Mouse (Mus musculus) hindbrain, postnatal 0 days (tissue): ENCODE results near the gene Aldh1l1. TPM values are rescaled to one million over a fixed set of nuclear protein-coding genes. Genes with fewer than 3 reads are reported as not detected.
A peak's percentile ranks its signal among the peaks of the same experiment; 100 is the strongest.

ENCODE experiments used
- ATAC-seq: fragments of 200-750 bp; cut with Nextera tagmentation; 2 replicates; pipeline ENCODE4 v1.8.0; 2017; ENCODE audit warnings: mild to moderate bottlenecking, moderate TSS enrichment, moderate library complexity
- DNase-seq: peaks from one replicate; pipeline ENCODE4 v3.0.0-alpha.2; 2015; ENCODE audit warnings: low spot score
- H3K27ac ChIP-seq: fragments of 300-500 bp; sonication (generic); 2 replicates; pipeline ENCODE4 v1.5.1; 2014; ENCODE audit warnings: mild to moderate bottlenecking
- H3K27me3 ChIP-seq: fragments of 300-500 bp; sonication (generic); 2 replicates; pipeline ENCODE4 v1.6.1; 2014; ENCODE audit warnings: low read length, mixed read lengths; ENCODE audit not compliant: insufficient read depth
- H3K36me3 ChIP-seq: fragments of 300-500 bp; sonication (generic); 2 replicates; pipeline ENCODE4 v1.6.1; 2014; ENCODE audit warnings: low read length, mixed read lengths; ENCODE audit not compliant: insufficient read depth
- H3K4me1 ChIP-seq: fragments of 300-500 bp; sonication (generic); 2 replicates; pipeline ENCODE4 v1.6.1; 2014; ENCODE audit warnings: antibody characterized with exemption, low read length, mixed read lengths; ENCODE audit not compliant: insufficient read depth
- H3K4me2 ChIP-seq: fragments of 300-500 bp; sonication (generic); 2 replicates; pipeline ENCODE4 v1.6.1; 2014; ENCODE audit warnings: low read depth, mild to moderate bottlenecking, low read length, moderate library complexity, mixed read lengths
- H3K4me3 ChIP-seq: fragments of 300-500 bp; sonication (generic); 2 replicates; pipeline ENCODE4 v1.5.1; 2014; ENCODE audit warnings: low read length
- H3K9ac ChIP-seq: fragments of 300-500 bp; sonication (generic); replicated peaks from 2 replicates; pipeline ENCODE4 v1.6.1; 2014; ENCODE audit warnings: mild to moderate bottlenecking, low read length, moderate library complexity, mixed read lengths
- H3K9me3 ChIP-seq: fragments of 300-500 bp; sonication (generic); 2 replicates; pipeline ENCODE4 v1.6.1; 2016; ENCODE audit warnings: low read length, mixed read lengths
- CTCF ChIP-seq: IDR thresholded peaks from 2 replicates; pipeline ENCODE4 v1.5.1; 2016; ENCODE audit warnings: antibody characterized with exemption, control low read depth, low read depth
- WGBS: fragments of 180-500 bp; shearing (Covaris S2); extraction: QIAGEN DNeasy Blood & Tissue Kit; methylation state at CpG from one replicate; pipeline ENCODE4 v1.1.7; 2014; 5-methylcytosine and 5-hydroxymethylcytosine counted together
- polyA plus RNA-seq: library from polyadenylated mRNA; unstranded; fragments of >200 nt; fragmentation: Nextera tagmentation; extraction: Ambion mirVana; gene quantifications from 2 replicates; pipeline ENCODE4 v1.2.1, GENCODE M21; 2015
- total RNA-seq: library from RNA; depleted of rRNA; stranded (reverse); fragments of >200 nt; gene quantifications from 2 replicates; pipeline ENCODE4 v1.2.3, GENCODE M21; 2014

Gene Aldh1l1
- total and polyA plus RNA-seq, 2 experiments from 2014 or later, result 131 to 168 TPM

- no peak for TF ChIP-seq CTCF
- no peak overlapping the region for H3K9ac ChIP-seq
- H3K27me3 ChIP-seq, result no peaks in the 10 kb centered on the region
- H3K4me1 ChIP-seq, result peaks cover 4% of the 10 kb centered on the region; the same call in 1 of the 2 replicates
- DNase-seq (peak; percentile 74), ATAC-seq (peak; percentile 69)
- H3K4me3 ChIP-seq, result no peak overlapping the region
- 38% methylated on average over 2 of the region's 2 CpGs for WGBS
- H3K27ac ChIP-seq, result peak overlapping the region; percentile 38; the same call in 1 of the 2 replicates
- no peak overlapping the region for H3K4me2 ChIP-seq
- no peaks in the 10 kb centered on the region for H3K9me3 ChIP-seq
- H3K36me3 ChIP-seq, result no peaks in the 10 kb centered on the region
Observed at GRCm38 (mm10) chr6:90490976-90491375, 4.7 kb downstream of the Aldh1l1 start.

DNA sequence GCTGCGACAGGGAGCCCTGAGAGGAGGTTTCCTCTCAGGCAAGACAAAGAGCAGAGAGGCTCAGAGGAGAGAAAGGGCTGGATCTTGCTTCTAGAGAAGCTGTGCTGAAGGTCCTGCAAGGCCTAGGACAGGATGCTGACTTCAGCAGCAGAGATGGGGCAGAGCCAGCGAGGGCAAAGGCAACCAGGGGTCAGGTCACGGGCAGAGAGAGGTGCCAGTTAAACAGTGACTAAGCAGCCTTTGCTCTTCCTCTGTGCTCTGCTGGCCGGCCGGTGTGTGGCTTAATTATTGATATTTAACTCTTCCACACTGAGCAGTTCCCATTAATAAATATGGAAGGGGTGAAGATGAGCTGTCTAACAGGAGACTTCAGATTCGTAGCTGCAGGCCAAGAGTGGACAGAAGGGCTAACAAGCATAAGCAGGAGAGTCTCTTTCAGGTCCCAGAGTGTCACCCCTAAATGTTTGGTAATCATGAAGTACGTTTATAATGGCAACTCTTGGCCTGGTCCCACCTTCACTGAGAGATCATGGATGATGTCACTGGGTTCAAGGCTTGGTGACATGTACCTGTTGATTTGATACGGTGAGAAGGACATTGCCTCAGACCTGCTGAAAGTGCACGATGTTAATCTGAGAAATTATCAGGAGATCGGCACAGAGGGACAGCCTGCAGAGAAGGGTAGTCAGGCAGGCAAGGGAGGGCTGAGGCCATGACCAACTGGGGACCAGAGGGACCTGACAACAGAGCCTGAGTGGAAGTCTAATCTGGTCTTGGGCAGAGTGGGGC, 5.9 kb downstream of the Aldh1l1 start:
- Histone ChIP-seq H3K9ac (no peak overlapping the region), H3K9me3 (no peaks in the 10 kb centered on the region), H3K4me3 (no peak overlapping the region), H3K4me2 (no peak overlapping the region), H3K27me3 (no peaks in the 10 kb centered on the region), H3K4me1 (peaks cover 4% of the 10 kb centered on the region; the same call in 1 of the 2 replicates), H3K27ac (no peak overlapping the region), H3K36me3 (no peaks in the 10 kb centered on the region)
- DNase-seq, result no peak
- no peak for ATAC-seq
- TF ChIP-seq CTCF, result no peak
- 77% methylated on average over 10 of the region's 10 CpGs for WGBS

DNA sequence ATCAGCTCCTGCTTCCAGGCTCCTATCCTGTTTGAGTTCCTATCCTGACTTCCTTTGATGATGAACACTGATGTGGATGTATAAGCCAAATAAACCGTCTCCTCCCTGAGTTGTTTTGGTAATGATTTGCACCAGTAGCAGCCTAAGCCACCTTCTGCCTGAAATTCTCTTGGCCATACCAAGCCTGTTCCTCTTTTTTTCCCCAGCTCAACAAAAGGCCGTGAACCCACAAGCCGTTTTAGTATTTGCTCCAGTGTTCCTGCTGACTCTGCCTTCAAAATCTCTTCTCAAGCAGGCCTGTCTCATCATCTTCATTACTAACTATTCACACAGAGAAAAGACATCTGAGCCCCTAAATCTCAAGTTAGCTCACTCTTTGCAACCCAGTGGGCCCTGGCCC, 7.9 kb downstream of the Aldh1l1 start:
- Histone ChIP-seq H3K4me1 (peaks cover 4% of the 10 kb centered on the region; the same call in 1 of the 2 replicates), H3K36me3 (no peaks in the 10 kb centered on the region), H3K27me3 (no peaks in the 10 kb centered on the region), H3K27ac (peak overlapping the region; percentile 70), H3K9me3 (no peaks in the 10 kb centered on the region), H3K4me2 (no peak overlapping the region), H3K9ac (no peak overlapping the region), H3K4me3 (no peak overlapping the region)
- ATAC-seq (no peak), DNase-seq (no peak)
- no peak for TF ChIP-seq CTCF
- WGBS, result 62% methylated on average over 3 of the region's 3 CpGs

DNA sequence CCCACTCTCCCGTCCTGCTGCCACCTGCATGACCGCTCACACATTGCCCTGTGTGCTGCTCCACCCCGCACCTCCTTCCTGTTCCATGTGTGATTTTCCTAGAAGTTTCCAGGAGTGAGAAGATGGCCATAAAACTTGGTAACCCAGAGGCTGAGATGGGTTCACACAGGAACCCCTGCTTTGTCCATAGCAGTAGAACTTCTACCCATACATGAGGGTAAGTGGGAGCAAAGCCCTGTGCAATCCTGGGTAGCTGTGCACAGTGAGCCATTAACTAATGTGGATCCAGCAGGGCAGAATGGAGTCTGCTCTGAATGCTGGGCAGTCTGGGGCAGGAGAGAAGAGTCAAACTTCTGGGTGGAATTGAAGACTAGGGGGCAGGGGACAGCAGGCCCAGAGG, 8.3 kb downstream of the Aldh1l1 start:
- no peak for DNase-seq
- Histone ChIP-seq H3K9ac (no peak overlapping the region), H3K27me3 (no peaks in the 10 kb centered on the region), H3K4me2 (no peak overlapping the region), H3K27ac (peak overlapping the region; percentile 70), H3K4me1 (peaks cover 8% of the 10 kb centered on the region; the same call in 1 of the 2 replicates), H3K36me3 (no peaks in the 10 kb centered on the region), H3K4me3 (no peak overlapping the region), H3K9me3 (no peaks in the 10 kb centered on the region)
- 93% methylated on average over 3 of the region's 3 CpGs for WGBS
- no peak for ATAC-seq
- no peak for TF ChIP-seq CTCF

DNA sequence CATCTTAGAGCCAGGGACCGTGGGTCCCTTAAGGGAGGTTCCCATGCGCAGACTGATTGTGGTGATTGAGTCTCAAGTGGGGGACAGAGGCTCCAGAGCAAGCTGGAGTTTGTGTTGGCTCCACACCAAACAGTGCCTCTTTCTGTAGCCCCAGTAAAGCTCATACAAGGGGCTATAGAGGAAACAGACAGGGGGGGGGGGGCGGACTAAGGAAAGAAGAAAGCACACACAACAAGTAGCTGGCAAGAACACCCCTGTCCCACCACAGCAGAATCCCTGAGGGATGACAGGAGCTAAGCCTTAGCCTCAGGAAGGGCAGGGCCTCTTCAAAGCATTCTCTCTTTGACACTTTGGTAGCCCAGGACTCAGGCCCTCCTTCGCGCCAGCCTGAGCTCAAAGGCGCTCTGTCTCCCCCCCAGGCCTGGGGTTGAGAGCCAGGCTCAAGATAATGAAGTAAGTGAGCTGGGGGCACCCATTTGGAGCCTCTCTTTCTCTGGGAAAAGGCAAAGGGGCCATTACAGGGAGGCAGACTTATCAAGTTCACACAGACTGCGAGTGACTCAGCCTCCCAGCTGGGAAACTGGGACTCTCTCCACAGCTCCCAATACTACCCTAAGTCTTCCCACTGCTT, 9.2 kb downstream of the Aldh1l1 start:
- DNase-seq (peak; percentile 83), ATAC-seq (peak; percentile 95)
- Histone ChIP-seq H3K4me1 (peaks cover 12% of the 10 kb centered on the region; the same call in 1 of the 2 replicates), H3K9ac (no peak overlapping the region), H3K4me2 (no peak overlapping the region), H3K27me3 (no peaks in the 10 kb centered on the region), H3K27ac (peak overlapping the region; percentile 70; the same call in 1 of the 2 replicates), H3K9me3 (no peaks in the 10 kb centered on the region), H3K4me3 (no peak overlapping the region), H3K36me3 (no peaks in the 10 kb centered on the region)
- TF ChIP-seq CTCF, result no peak
- WGBS, result 36% methylated on average over 6 of the region's 7 CpGs

GRCm38 (mm10) chr6:90496217-90496616, 10.0 kb downstream of the Aldh1l1 start:
- TF ChIP-seq CTCF, result no peak
- ATAC-seq (no peak), DNase-seq (no peak)
- Histone ChIP-seq H3K4me3 (no peak overlapping the region), H3K27ac (peak overlapping the region; percentile 27), H3K27me3 (no peaks in the 10 kb centered on the region), H3K9ac (no peak overlapping the region), H3K4me1 (peaks cover 12% of the 10 kb centered on the region; the same call in 1 of the 2 replicates), H3K36me3 (no peaks in the 10 kb centered on the region), H3K4me2 (no peak overlapping the region), H3K9me3 (no peaks in the 10 kb centered on the region)
- WGBS, result 56% methylated on average over 3 of the region's 3 CpGs
